31 mouse cellular contexts compared by ENCODE assay signal in genomic region chr12:5048104-5048503, GRCm38 (mm10).
"Had no signal": no experiment of that assay in that cellular context is flagged by ENCODE, and none has a peak within 500 bp of the region (broad histone marks: within the 10 kb centered on the region; RNA-seq: fewer than 3 reads in every experiment).

No protein-coding gene starts in this region.

- H3K4me2 ChIP-seq: limb, embryonic 12.5 days; limb, embryonic 13.5 days; limb, embryonic 15.5 days; liver, embryonic 11.5 days; liver, embryonic 12.5 days; liver, embryonic 13.5 days; liver, embryonic 15.5 days; lung, embryonic 14.5 days; lung, embryonic 15.5 days; midbrain, embryonic 12.5 days; midbrain, embryonic 13.5 days; midbrain, embryonic 15.5 days; neural tube, embryonic 12.5 days had no signal

- H3K9ac ChIP-seq: limb, embryonic 12.5 days; limb, embryonic 13.5 days; limb, embryonic 15.5 days; liver, embryonic 12.5 days; liver, embryonic 13.5 days; liver, embryonic 14.5 days; liver, embryonic 15.5 days; liver, postnatal 0 days; lung, embryonic 14.5 days; lung, embryonic 15.5 days; midbrain, embryonic 12.5 days; midbrain, embryonic 13.5 days; midbrain, embryonic 15.5 days; neural tube, embryonic 12.5 days had no signal

- H3K27me3 ChIP-seq: limb, embryonic 12.5 days; limb, embryonic 13.5 days; limb, embryonic 15.5 days; liver, embryonic 12.5 days; liver, embryonic 13.5 days; liver, embryonic 15.5 days; lung, embryonic 15.5 days; megakaryocyte, embryonic 14.5 days; midbrain, embryonic 12.5 days; midbrain, embryonic 13.5 days; midbrain, embryonic 15.5 days; neural tube, embryonic 12.5 days had no signal

- DNase-seq: left cerebral cortex, postnatal 4 days; liver; liver, embryonic 13.5 days; liver, postnatal 0 days; lung, adult 18-20 months; lung, adult 2 months; lung, embryonic 14.5 days; lung, postnatal 10 days; lung, postnatal 14 days; lung, postnatal 36 days; lung, postnatal 4 days; midbrain, embryonic 14.5 days had no signal

- H3K4me3 ChIP-seq: limb, embryonic 10.5 days; limb, embryonic 12.5 days; limb, embryonic 13.5 days; limb, embryonic 15.5 days; liver, embryonic 12.5 days; liver, embryonic 13.5 days; liver, embryonic 15.5 days; lung, embryonic 15.5 days; megakaryocyte, embryonic 14.5 days; midbrain, embryonic 10.5 days; midbrain, embryonic 12.5 days; midbrain, embryonic 13.5 days; midbrain, embryonic 15.5 days; myocyte; neural tube, embryonic 12.5 days had no signal

- H3K36me3 ChIP-seq: midbrain, embryonic 15.5 days had no signal

- ATAC-seq: liver, embryonic 12.5 days; liver, postnatal 0 days; lung, postnatal 0 days; midbrain, embryonic 13.5 days; midbrain, embryonic 15.5 days; midbrain, embryonic 16.5 days had no signal

- H3K4me1 ChIP-seq: limb, embryonic 10.5 days; limb, embryonic 12.5 days; limb, embryonic 13.5 days; limb, embryonic 15.5 days; liver, embryonic 12.5 days; liver, embryonic 13.5 days; liver, embryonic 15.5 days; lung, embryonic 15.5 days; megakaryocyte, embryonic 14.5 days; midbrain, embryonic 10.5 days; midbrain, embryonic 12.5 days; midbrain, embryonic 13.5 days; midbrain, embryonic 15.5 days; neural tube, embryonic 12.5 days had no signal

- H3K27ac ChIP-seq: limb, embryonic 10.5 days; limb, embryonic 12.5 days; limb, embryonic 13.5 days; limb, embryonic 15.5 days; liver, embryonic 12.5 days; liver, embryonic 13.5 days; liver, embryonic 14.5 days; liver, embryonic 15.5 days; lung, embryonic 15.5 days; macrophage; midbrain, embryonic 10.5 days; midbrain, embryonic 12.5 days; midbrain, embryonic 13.5 days; midbrain, embryonic 15.5 days; neural tube, embryonic 12.5 days had no signal
